Mouse (Mus musculus): ENCODE data around the gene Vmn1r219.
"Not testable (repeated sequence)": the region's sequence is repeated elsewhere in the genome, so short reads cannot be mapped to it uniquely, and the experiment has no call there.

The Vmn1r219 gene

GRCm38 (mm10) chr13:23159012-23159411 is at the start of gene Vmn1r219:
TSS of gene Vmn1r219 (plus strand) at chr13:23159312.
- no peak for DNase-seq (ENCODE audit: low read depth, low spot score)

- not testable (repeated sequence) for DNase-seq (ENCODE audit: low read depth, low spot score)
Measured at GRCm38 (mm10) chr13:23118126-23118525, 41.0 kb upstream of the Vmn1r219 start, which contains the start of gene Vmn1r217. TSS of gene Vmn1r217 (minus strand) at chr13:23118226.

- no peak for DNase-seq (ENCODE audit: low read depth, low spot score)
Measured at GRCm38 (mm10) chr13:23120611-23121010, 38.5 kb upstream of the Vmn1r219 start.

- DNase-seq (ENCODE audit: low read depth, low spot score), result no peak
Measured at GRCm38 (mm10) chr13:23133099-23133498, 26.0 kb upstream of the Vmn1r219 start, which contains the start of gene Vmn1r218. TSS of gene Vmn1r218 (plus strand) at chr13:23133155.

- no peak for DNase-seq (ENCODE audit: low read depth, low spot score)
Measured at GRCm38 (mm10) chr13:23133501-23133900, 25.6 kb upstream of the Vmn1r219 start.

GRCm38 (mm10) chr13:23138880-23139279 is 20.2 kb upstream of the Vmn1r219 start:
- no peak for DNase-seq (ENCODE audit: low read depth, low spot score)

- no peak for DNase-seq (ENCODE audit: low read depth, low spot score)
Measured at GRCm38 (mm10) chr13:23157848-23158247, 1.3 kb upstream of the Vmn1r219 start.

GRCm38 (mm10) chr13:23166471-23166870 is 7.4 kb downstream of the Vmn1r219 start:
- not testable (repeated sequence) for DNase-seq (ENCODE audit: low read depth, low spot score)

GRCm38 (mm10) chr13:23187875-23188274 is 28.8 kb downstream of the Vmn1r219 start, which contains the start of gene Vmn1r220:
TSS of gene Vmn1r220 (minus strand) at chr13:23187975.
- DNase-seq (ENCODE audit: low read depth, low spot score), result no peak

- DNase-seq (ENCODE audit: low read depth, low spot score), result not testable (repeated sequence)
Measured at GRCm38 (mm10) chr13:23203885-23204284, 44.8 kb downstream of the Vmn1r219 start.

GRCm38 (mm10) chr13:23213827-23214226 is 54.7 kb downstream of the Vmn1r219 start, which contains the start of gene Vmn1r221:
TSS of gene Vmn1r221 (plus strand) at chr13:23214127.
- not testable (repeated sequence) for DNase-seq (ENCODE audit: low read depth, low spot score)
